Mouse (Mus musculus) neutrophil, adult 5-6 weeks (primary cell): Measurements from ENCODE around the gene Thsd7a. TPM values are rescaled to one million over a fixed set of nuclear protein-coding genes. Genes with fewer than 3 reads are reported as not detected.

Experiments used
- ATAC-seq: fragments of 151-379, 151-347 bp; 2 replicates; pipeline ENCODE4 v1.8.0; 2017; ENCODE audit warnings: mild to moderate bottlenecking, moderate TSS enrichment; ENCODE audit not compliant: insufficient number of reproducible peaks, poor library complexity, low FRiP score, severe bottlenecking; ENCODE audit errors: extremely low read depth
- total RNA-seq: library from RNA; stranded (forward); fragments of 200-1000 nt; gene quantifications from 2 replicates; pipeline ENCODE4 v1.2.3, GENCODE M21; 2017

Gene Thsd7a
- total RNA-seq, 1 experiment from 2014 or later, result not detected

DNA sequence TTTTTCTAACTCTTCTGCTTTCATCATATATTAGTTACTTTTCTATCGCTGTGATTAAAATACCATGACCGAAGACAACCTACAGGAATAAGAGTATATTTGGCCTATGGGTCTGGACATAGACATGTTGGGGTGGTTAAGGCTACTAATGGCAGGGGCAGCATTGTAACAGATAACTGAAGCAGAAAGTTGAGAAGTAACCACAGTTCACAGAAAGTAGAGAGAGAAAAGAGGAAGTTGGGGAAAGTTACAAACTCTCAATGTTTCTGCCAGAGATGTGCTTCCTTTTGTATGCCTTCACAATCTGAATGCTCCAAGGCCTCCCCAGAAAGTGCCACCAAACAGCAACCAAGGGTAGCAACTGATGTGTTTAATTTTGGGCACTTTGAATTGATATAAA, 303.7 kb downstream of the Thsd7a start:
- ATAC-seq, result no peak

DNA sequence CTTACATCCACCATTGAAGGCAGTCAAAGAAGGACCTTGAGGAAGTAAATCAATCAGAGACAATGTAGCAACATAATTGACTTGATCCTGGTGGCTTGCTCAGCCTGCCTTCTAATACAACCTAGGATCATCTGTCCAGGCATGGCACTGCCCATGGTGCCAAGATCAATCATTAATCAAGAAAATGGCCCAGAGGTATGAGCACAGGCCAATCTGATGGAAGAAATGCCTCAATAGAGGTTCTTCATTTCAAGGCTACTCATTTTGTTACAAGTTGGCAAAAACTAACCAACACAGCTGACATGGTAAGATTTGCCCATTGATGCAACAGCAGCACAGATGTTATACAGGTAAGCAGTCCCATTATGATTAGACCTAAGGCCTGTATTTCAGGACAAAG, 309.6 kb downstream of the Thsd7a start:
- no peak for ATAC-seq

DNA sequence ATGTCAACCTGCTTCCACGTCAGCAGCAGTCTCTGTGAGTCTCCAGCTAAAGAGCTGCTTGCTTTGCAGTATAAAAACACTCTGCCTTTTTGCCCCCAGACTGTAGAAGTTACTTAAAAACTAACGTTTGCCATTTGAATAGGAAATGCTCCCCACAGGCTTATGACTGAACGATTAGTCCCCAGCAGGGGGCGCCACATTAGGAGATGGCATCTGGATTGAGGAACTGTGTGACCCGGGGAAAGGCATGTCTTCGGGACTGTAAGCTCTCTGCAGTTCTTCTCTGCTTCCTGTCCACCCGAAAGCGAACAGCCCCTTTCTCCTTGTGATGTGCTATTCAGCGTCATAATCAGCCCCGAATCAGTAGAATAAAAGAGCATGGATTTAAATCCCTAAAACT, 330.1 kb downstream of the Thsd7a start:
- no peak for ATAC-seq

- ATAC-seq, result no peak
These were observed 332.2 kb downstream of the Thsd7a start for GRCm38 (mm10) chr6:12416976-12417375.

DNA sequence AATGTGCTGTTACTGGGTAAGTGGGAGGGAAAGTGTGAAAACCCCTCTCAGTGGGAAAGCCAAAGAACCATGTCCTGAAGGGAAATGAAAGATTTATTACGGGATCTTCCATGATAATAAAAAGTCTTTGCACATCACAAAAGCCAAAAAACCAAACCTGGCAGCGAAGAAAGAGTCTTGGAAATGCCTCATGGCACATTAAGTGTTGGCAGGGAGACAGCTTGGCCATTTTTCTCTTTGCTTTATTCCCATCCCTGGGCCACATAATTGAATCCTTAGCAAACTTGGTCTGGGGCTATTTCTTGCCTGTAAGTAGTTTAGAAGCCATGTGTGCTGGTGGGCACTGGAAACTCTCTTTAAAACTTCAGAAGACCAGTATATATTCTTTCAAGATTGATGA, 344.8 kb downstream of the Thsd7a start:
- ATAC-seq, result no peak

DNA sequence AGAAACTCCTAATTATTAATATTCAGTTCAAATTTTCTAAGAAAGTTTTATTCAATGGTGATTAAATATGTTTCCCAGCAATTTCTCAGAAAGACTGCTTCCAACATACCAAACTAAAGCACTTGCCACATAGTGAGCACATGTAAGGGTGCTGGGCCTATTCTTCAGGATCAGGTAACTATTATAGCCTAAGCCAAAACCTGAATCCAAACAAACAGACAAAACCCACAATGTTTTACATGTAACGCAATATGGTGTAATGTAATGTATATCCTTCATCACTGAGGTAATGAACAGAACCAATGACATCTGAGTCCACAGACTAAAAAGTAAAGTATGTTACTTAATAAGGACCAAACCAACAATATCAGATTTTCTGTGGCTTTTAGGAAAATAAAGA, 346.2 kb downstream of the Thsd7a start:
- ATAC-seq, result no peak

DNA sequence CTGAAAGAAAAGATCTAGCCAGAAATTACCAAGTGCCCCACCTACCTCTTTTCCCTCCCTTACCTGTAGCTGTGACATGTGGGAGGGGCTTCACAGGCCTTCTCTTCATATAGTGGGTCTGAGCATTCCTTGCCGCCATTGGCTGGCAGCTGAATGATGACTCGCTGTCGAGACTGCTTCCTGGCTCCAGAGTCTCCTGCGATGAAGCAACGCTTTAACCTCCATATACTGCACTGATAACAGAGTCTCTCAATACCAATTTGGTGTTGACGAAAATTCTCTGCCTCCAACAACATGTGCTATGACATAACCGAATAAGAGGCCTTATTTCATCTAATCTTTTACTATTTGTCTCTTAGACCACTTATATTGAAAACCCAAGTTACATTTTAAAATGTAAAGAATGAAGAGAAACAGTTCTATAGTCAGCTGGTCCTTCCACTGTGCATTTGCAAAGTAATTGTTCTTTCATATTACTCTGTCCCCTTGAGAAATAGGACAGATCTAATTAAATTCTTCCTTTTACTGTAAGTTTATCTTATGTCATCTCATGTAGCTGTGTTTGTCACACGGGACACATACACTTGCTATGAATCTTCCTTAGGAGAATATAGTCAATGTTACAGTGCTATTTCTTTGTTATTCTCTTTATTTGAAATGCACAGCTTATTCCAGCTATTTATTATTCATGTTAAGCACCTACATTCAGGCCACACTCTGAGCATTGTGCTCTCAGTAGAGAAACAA, 351.3 kb downstream of the Thsd7a start:
- no peak for ATAC-seq

- no peak for ATAC-seq
These were observed 355.4 kb downstream of the Thsd7a start for GRCm38 (mm10) chr6:12393574-12394380.

GRCm38 (mm10) chr6:12386731-12387130, 362.5 kb downstream of the Thsd7a start:
- no peak for ATAC-seq

- no peak for ATAC-seq
These were observed 363.6 kb downstream of the Thsd7a start for GRCm38 (mm10) chr6:12385591-12385990.

GRCm38 (mm10) chr6:12381136-12381778, 368.0 kb downstream of the Thsd7a start:
- no peak for ATAC-seq

GRCm38 (mm10) chr6:12380717-12381116, 368.5 kb downstream of the Thsd7a start:
- ATAC-seq, result no peak

- no peak for ATAC-seq
These were observed 390.5 kb downstream of the Thsd7a start for GRCm38 (mm10) chr6:12358737-12359136.

GRCm38 (mm10) chr6:12353573-12353972, 395.6 kb downstream of the Thsd7a start:
- no peak for ATAC-seq

DNA sequence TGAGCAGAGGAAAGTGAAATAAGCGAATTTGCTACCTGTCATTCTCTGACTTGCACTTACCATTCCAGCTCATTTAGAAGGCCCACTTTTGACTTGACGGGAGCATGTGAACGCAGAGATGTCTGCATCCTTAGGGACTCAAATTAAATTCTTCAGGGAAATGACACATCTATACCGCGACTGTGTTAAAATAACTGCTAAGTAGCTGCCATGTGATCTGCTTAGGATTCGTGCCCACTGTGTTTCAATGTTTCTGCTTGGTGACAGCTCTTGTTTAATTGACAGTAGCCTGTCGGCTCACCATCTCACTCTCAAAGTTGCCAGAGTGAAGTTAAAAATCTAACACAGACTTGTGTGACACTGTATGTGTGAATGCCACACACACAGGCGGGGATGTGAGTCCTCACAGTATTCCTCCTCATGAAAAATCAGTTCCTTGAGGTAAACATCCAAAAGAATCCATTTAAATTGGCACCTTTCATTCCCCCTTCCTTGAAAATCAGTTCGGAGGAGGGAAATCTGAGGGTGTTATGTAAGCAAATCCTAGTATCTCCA, 397.0 kb downstream of the Thsd7a start:
- no peak for ATAC-seq

GRCm38 (mm10) chr6:12350753-12351152, 398.5 kb downstream of the Thsd7a start:
- no peak for ATAC-seq

DNA sequence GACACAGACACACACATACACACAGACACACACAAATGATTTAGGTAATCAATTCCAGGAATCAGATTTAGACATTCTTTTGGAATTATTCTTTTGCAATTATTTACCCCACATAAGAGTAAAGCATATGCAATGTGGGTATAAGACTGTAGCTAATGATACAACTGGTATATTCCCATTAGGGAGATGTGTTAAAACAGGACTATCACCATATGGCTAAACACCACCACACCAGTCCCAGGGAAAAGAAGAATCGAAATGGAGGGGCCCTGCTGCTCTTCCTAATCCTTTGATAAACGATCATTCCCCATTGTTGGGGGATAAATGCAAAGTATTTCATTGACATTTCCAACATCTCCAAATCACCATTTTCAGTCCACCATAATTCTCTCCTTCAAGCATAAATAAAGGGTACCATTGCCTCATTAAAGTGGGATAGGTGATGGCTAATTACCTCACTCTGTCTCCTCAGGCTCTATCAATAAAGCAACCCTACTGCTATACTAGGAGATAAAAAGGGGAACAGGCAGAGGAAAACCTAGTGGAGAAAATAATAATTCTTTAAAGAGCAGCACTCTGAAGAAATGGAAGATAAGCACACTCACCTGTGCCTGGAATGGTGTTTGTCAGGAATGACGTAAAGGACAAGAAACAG, 400.0 kb downstream of the Thsd7a start:
- no peak for ATAC-seq

- ATAC-seq, result no peak
These were observed 400.5 kb downstream of the Thsd7a start for GRCm38 (mm10) chr6:12348667-12349066.
